Mouse (Mus musculus): Measurements from ENCODE around the gene Gsx2.

Gsx2 gene

GRCm38 (mm10) chr5:75075383-75075941, at the start of gene Gsx2:
Gene Gsx2 (plus strand): TSS chr5:75075601.
- DNase-seq (ENCODE audit: low read depth), result no peak

- no peak for DNase-seq (ENCODE audit: low read depth)
Measured at GRCm38 (mm10) chr5:75035475-75035874, 39.9 kb upstream of the Gsx2 start.

GRCm38 (mm10) chr5:75039307-75039706, 36.1 kb upstream of the Gsx2 start:
- DNase-seq (ENCODE audit: low read depth), result no peak

GRCm38 (mm10) chr5:75043011-75043445, 32.4 kb upstream of the Gsx2 start:
- peak; percentile 54 for DNase-seq (ENCODE audit: low read depth)

- DNase-seq (ENCODE audit: low read depth), result peak; percentile 66
Measured at GRCm38 (mm10) chr5:75043621-75044301, 31.6 kb upstream of the Gsx2 start.

GRCm38 (mm10) chr5:75044310-75044904, 31.0 kb upstream of the Gsx2 start, which contains the start of gene Chic2:
Gene Chic2 (minus strand): TSS chr5:75044774.
- DNase-seq (ENCODE audit: low read depth), result peak; percentile 83

GRCm38 (mm10) chr5:75045371-75045770, 30.0 kb upstream of the Gsx2 start:
- DNase-seq (ENCODE audit: low read depth), result peak; percentile 42

GRCm38 (mm10) chr5:75046681-75047321, 28.6 kb upstream of the Gsx2 start:
- peak; percentile 38 for DNase-seq (ENCODE audit: low read depth)

GRCm38 (mm10) chr5:75051109-75051508, 24.3 kb upstream of the Gsx2 start:
- DNase-seq (ENCODE audit: low read depth), result no peak

- no peak for DNase-seq (ENCODE audit: low read depth)
Measured at GRCm38 (mm10) chr5:75063177-75063576, 12.2 kb upstream of the Gsx2 start.

- peak; percentile 79 for DNase-seq (ENCODE audit: low read depth)
Measured at GRCm38 (mm10) chr5:75066715-75067114, 8.7 kb upstream of the Gsx2 start.

GRCm38 (mm10) chr5:75067125-75067756, 8.2 kb upstream of the Gsx2 start:
- DNase-seq (ENCODE audit: low read depth), result peak; percentile 90

- DNase-seq (ENCODE audit: low read depth), result no peak
Measured at GRCm38 (mm10) chr5:75070132-75070531, 5.3 kb upstream of the Gsx2 start.

- no peak for DNase-seq (ENCODE audit: low read depth)
Measured at GRCm38 (mm10) chr5:75070656-75071375, 4.6 kb upstream of the Gsx2 start.

- no peak for DNase-seq (ENCODE audit: low read depth)
Measured at GRCm38 (mm10) chr5:75071951-75072350, 3.5 kb upstream of the Gsx2 start.

- no peak for DNase-seq (ENCODE audit: low read depth)
Measured at GRCm38 (mm10) chr5:75072532-75072931, 2.9 kb upstream of the Gsx2 start.

- DNase-seq (ENCODE audit: low read depth), result no peak
Measured at GRCm38 (mm10) chr5:75073167-75073566, 2.2 kb upstream of the Gsx2 start.

- no peak for DNase-seq (ENCODE audit: low read depth)
Measured at GRCm38 (mm10) chr5:75073684-75074083, 1.7 kb upstream of the Gsx2 start.

- no peak for DNase-seq (ENCODE audit: low read depth)
Measured at GRCm38 (mm10) chr5:75074132-75074531, 1.3 kb upstream of the Gsx2 start.

- DNase-seq (ENCODE audit: low read depth), result no peak
Measured at GRCm38 (mm10) chr5:75074537-75075382, 641 bp upstream of the Gsx2 start.

Data from induced T-regulatory cell, adult 2 months (primary cell).